Mouse (Mus musculus) CH12.LX (cell line): ENCODE data around the gene Galnt4. TPM values are rescaled to one million over a fixed set of nuclear protein-coding genes. Genes with fewer than 3 reads are reported as not detected.

Experiments used
- DNase-seq: peaks from one replicate; pipeline ENCODE4 v3.0.0-alpha.2; 2013; ENCODE audit errors: extremely low read depth
- H3K27ac ChIP-seq: 2 replicates; pipeline ENCODE4 v1.5.1; 2012; ENCODE audit warnings: low read depth, mild to moderate bottlenecking, control low read depth, moderate library complexity; ENCODE audit not compliant: insufficient read depth
- H3K27me3 ChIP-seq: replicated peaks from 2 replicates; pipeline ENCODE3; 2012; ENCODE audit warnings: inconsistent platforms
- H3K36me3 ChIP-seq, 2 experiments: replicated peaks in 1 of 2; 2 replicates each; pipeline versions ENCODE3 to v1.6.1; 2012; ENCODE audit warnings: inconsistent platforms in 1 of 2, low read length in 1 of 2, mild to moderate bottlenecking in 1 of 2, mixed read lengths in 1 of 2, moderate library complexity in 1 of 2; ENCODE audit not compliant: control insufficient read depth in 1 of 2, insufficient read depth in 1 of 2
- H3K4me1 ChIP-seq, 2 experiments: 2 replicates each; pipeline ENCODE4 v1.6.1; 2012; ENCODE audit warnings: inconsistent platforms in 1 of 2, moderate library complexity in 1 of 2; ENCODE audit not compliant: insufficient read depth in 2 of 2, control insufficient read depth in 1 of 2
- H3K4me2 ChIP-seq: 2 replicates; pipeline ENCODE4 v1.6.1; 2012; ENCODE audit warnings: low read depth, mild to moderate bottlenecking, control low read depth; ENCODE audit not compliant: poor library complexity, insufficient read depth, severe bottlenecking
- H3K4me3 ChIP-seq, 3 experiments: fragments of 150-350 bp in 1 of 3; sonication (generic) in 1 of 3; replicated peaks in 1 of 3; 2 replicates each; pipeline versions ENCODE3 to v1.5.1; 2011 to 2012; ENCODE audit warnings: low read depth in 2 of 3, low read length in 2 of 3, mild to moderate bottlenecking in 2 of 3, moderate library complexity in 2 of 3, control low read depth in 1 of 3, improper control_type of control experiment in 1 of 3, inconsistent platforms in 1 of 3, mixed read lengths in 1 of 3; ENCODE audit not compliant: poor library complexity in 1 of 3
- H3K79me2 ChIP-seq: replicated peaks from 2 replicates; pipeline ENCODE4 v1.6.1; 2012; ENCODE audit warnings: mild to moderate bottlenecking, moderate library complexity; ENCODE audit not compliant: control insufficient read depth, poor library complexity, insufficient read depth, severe bottlenecking; ENCODE audit errors: extremely low read depth
- H3K9ac ChIP-seq: 2 replicates; pipeline ENCODE4 v1.6.1; 2012; ENCODE audit warnings: low read depth, mild to moderate bottlenecking, control low read depth, moderate library complexity; ENCODE audit not compliant: insufficient read depth
- H3K9me3 ChIP-seq: replicated peaks from 2 replicates; pipeline ENCODE3; 2012; ENCODE audit warnings: low read length, inconsistent platforms, mixed read lengths
- BHLHE40 ChIP-seq: IDR thresholded peaks from 2 replicates; pipeline ENCODE4 v1.6.1; 2011; ENCODE audit warnings: mild to moderate bottlenecking, low read depth, low read length, improper control_type of control experiment
- CTCF ChIP-seq, 2 experiments: IDR thresholded peaks in 1 of 2; conservative IDR thresholded peaks in 1 of 2; 2 replicates each; pipeline ENCODE4 v1.5.1; 2011 to 2012; ENCODE audit warnings: low read depth in 2 of 2, low read length in 2 of 2, improper control_type of control experiment in 1 of 2, inconsistent platforms in 1 of 2, mild to moderate bottlenecking in 1 of 2, moderate library complexity in 1 of 2
- E2F4 ChIP-seq: IDR thresholded peaks from 2 replicates; pipeline ENCODE4 v1.6.1; 2011; ENCODE audit warnings: low read depth, low read length, improper control_type of control experiment; ENCODE audit not compliant: insufficient replicate concordance
- ELF1 ChIP-seq: IDR thresholded peaks from 2 replicates; pipeline ENCODE4 v1.6.1; 2014; ENCODE audit warnings: low read depth, mild to moderate bottlenecking, inconsistent platforms, low read length, improper control_type of control experiment
- ETS1 ChIP-seq: conservative IDR thresholded peaks from 2 replicates; pipeline ENCODE4 v1.6.1; 2012; ENCODE audit warnings: low read depth, mild to moderate bottlenecking, inconsistent platforms, low read length, improper control_type of control experiment, moderate library complexity
- JUND ChIP-seq: conservative IDR thresholded peaks from 2 replicates; pipeline ENCODE4 v1.6.1; 2011; ENCODE audit warnings: low read depth, low read length, improper control_type of control experiment
- MAFK ChIP-seq: IDR thresholded peaks from 2 replicates; pipeline ENCODE4 v1.6.1; 2011; ENCODE audit warnings: low read length, improper control_type of control experiment; ENCODE audit not compliant: insufficient replicate concordance
- MAZ ChIP-seq: IDR thresholded peaks from 2 replicates; pipeline ENCODE4 v1.6.1; 2012; ENCODE audit warnings: low read depth, mild to moderate bottlenecking, inconsistent platforms, low read length, improper control_type of control experiment, moderate library complexity
- MXI1 ChIP-seq: IDR thresholded peaks from 2 replicates; pipeline ENCODE4 v1.6.1; 2011; ENCODE audit warnings: mild to moderate bottlenecking, low read depth, low read length, improper control_type of control experiment
- POLR2A ChIP-seq: IDR thresholded peaks from 2 replicates; pipeline ENCODE4 v1.6.1; 2011; ENCODE audit warnings: low read depth, mild to moderate bottlenecking, improper control_type of control experiment, low read length
- RAD21 ChIP-seq: IDR thresholded peaks from 2 replicates; pipeline ENCODE4 v1.6.1; 2011; ENCODE audit warnings: low read depth, mild to moderate bottlenecking, low read length, improper control_type of control experiment, moderate library complexity
- RCOR1 ChIP-seq: conservative IDR thresholded peaks from 2 replicates; pipeline ENCODE4 v1.6.1; 2012; ENCODE audit warnings: low read depth, mild to moderate bottlenecking, inconsistent platforms, low read length, improper control_type of control experiment
- TBP ChIP-seq: conservative IDR thresholded peaks from 2 replicates; pipeline ENCODE4 v1.6.1; 2011; ENCODE audit warnings: low read depth, low read length, improper control_type of control experiment
- TCF12 ChIP-seq: IDR thresholded peaks from 2 replicates; pipeline ENCODE4 v1.6.1; 2014; ENCODE audit warnings: low read depth, mild to moderate bottlenecking, inconsistent platforms, low read length, improper control_type of control experiment
- USF1 ChIP-seq: IDR thresholded peaks from 2 replicates; pipeline ENCODE4 v1.6.1; 2014; ENCODE audit warnings: low read depth, mild to moderate bottlenecking, inconsistent platforms, low read length, improper control_type of control experiment
- ZC3H11A ChIP-seq: IDR thresholded peaks from 2 replicates; pipeline ENCODE4 v1.6.1; 2012; ENCODE audit warnings: low read depth, mild to moderate bottlenecking, inconsistent platforms, low read length, improper control_type of control experiment
- ZKSCAN1 ChIP-seq: IDR thresholded peaks from 2 replicates; pipeline ENCODE4 v1.6.1; 2012; ENCODE audit warnings: low read depth, inconsistent platforms, low read length, improper control_type of control experiment, borderline replicate concordance
- dilution Hi-C: fragments of 300-500 bp; cut with MboI; formaldehyde crosslinking; loops from 2 replicates; pipeline ENCODE4 v1.14.3; 2020; ENCODE audit warnings: low sequenced_read_pairs; ENCODE audit not compliant: extremely low pct_unique_long_range_greater_than_20kb, extremely low pct_ligation_motif_present
- in situ Hi-C: fragments of 300-500 bp; cut with MboI; formaldehyde crosslinking; loops from 3 replicates; pipeline ENCODE4 v1.14.3; 2019; ENCODE audit warnings: low sequenced_read_pairs, low pct_ligation_motif_present, low pct_unique_long_range_greater_than_20kb, mixed read lengths
- polyA plus RNA-seq: library from polyadenylated mRNA; unstranded; fragments of >175 nt; gene quantifications from 2 replicates; pipeline ENCODE4 v1.2.1, GENCODE M21; 2012; ENCODE audit warnings: low read depth; ENCODE audit not compliant: insufficient read length
- total RNA-seq, 2 experiments: library from RNA; depleted of rRNA; stranded (reverse); fragments of 300-350 nt in 1 of 2; fragments of >200 nt in 1 of 2; gene quantifications; 2 replicates each; pipeline ENCODE4 v1.2.3; 2012 to 2014

The Galnt4 gene
- total and polyA plus RNA-seq, 3 experiments: 4.4 to 4.7 (median 4.6) TPM

- dilution Hi-C loops (no loop called here), in situ Hi-C loops (no loop called here)
- TF ChIP-seq MXI1 (no peak), ELF1 (no peak), MAZ (no peak), TBP (no peak), E2F4 (no peak), ETS1 (no peak), TCF12 (no peak), USF1 (no peak), BHLHE40 (no peak), JUND (no peak)
These were observed 28.4 kb downstream of the Galnt4 start for GRCm38 (mm10) chr10:99136337-99136736.

DNA sequence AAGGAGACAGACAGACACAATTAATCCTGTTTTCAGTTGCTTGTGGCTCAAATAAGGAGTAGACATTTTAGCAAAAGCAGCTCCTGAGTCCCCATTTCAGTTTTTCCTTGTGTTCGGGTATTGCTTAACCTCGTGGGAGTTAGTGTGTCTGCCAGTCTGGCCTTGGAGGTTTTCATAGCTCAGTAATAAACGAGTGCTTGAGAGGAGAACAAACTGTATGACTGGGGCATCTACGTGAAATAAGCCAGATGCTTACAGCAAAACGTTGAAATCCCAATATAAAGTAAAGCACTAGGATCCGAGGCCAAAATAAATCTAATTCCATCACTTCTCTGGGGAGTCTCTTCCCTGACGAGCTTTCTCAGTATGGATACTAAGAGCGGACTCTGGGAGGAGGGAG is 37.7 kb downstream of the Galnt4 start:
- no peak overlapping the region for H3K27ac ChIP-seq
- no peak for DNase-seq
- no peak overlapping the region for H3K9ac ChIP-seq
- dilution Hi-C loops: no loop called here
- TF ChIP-seq MAFK (no peak), RAD21 (no peak), MXI1 (no peak), POLR2A (no peak), RCOR1 (no peak), ZC3H11A (no peak), ZKSCAN1 (no peak), TBP (no peak), CTCF (conservative IDR thresholded peaks at IDR 0.05 in 1 of 2, IDR thresholded peaks at IDR 0.05 in 1 of 2; ENCODE audit: low read depth in 2 of 2, low read length in 2 of 2) (no peak)
- TF ChIP-seq, all 38 proteins: peak for 0
- Histone ChIP-seq H3K4me1 (no peaks in the 10 kb centered on the region), H3K9me3 (no peaks in the 10 kb centered on the region), H3K4me2 (no peak overlapping the region), H3K79me2 (no peaks in the 10 kb centered on the region), H3K27me3 (no peaks in the 10 kb centered on the region), H3K4me3 (no peak overlapping the region), H3K36me3 (peaks cover 0 to 45% of the 10 kb centered on the region in 2 experiments)
- in situ Hi-C loops: no loop called here

More at GRCm38 (mm10) chr10:99136337-99136736, 28.4 kb downstream of the Galnt4 start:
- no peaks in the 10 kb centered on the region for H3K9me3 ChIP-seq
- peaks cover 8 to 47% of the 10 kb centered on the region in 2 experiments for H3K36me3 ChIP-seq
- no peaks in the 10 kb centered on the region for H3K79me2 ChIP-seq
- no peak overlapping the region for H3K27ac ChIP-seq
- H3K27me3 ChIP-seq: no peaks in the 10 kb centered on the region
- no peak overlapping the region for H3K4me2 ChIP-seq
- no peak for DNase-seq
- H3K9ac ChIP-seq: no peak overlapping the region
- peaks cover 0 to 19% of the 10 kb centered on the region in 2 experiments; a peak in 2 of 4 replicates for H3K4me1 ChIP-seq
- no peak overlapping the region for H3K4me3 ChIP-seq
